In genomic region chr16:85231330-85231729, GRCm38 (mm10) we compare ENCODE assay signal across 25 mouse cellular contexts.
"Had no signal": no experiment of that assay in that cellular context is flagged by ENCODE, and none has a peak within 500 bp of the region (broad histone marks: within the 10 kb centered on the region; RNA-seq: fewer than 3 reads in every experiment).

No protein-coding gene starts in this region.

- H3K4me3 ChIP-seq: gastrocnemius, adult 2 months; heart, embryonic 10.5 days; heart, embryonic 12.5 days; hindbrain, embryonic 10.5 days; hindbrain, embryonic 12.5 days; intestine, embryonic 15.5 days; layer of hippocampus, adult 2 months; left cerebral cortex, adult 2 months; limb, embryonic 13.5 days; limb, embryonic 15.5 days; liver, embryonic 12.5 days had no signal

- ATAC-seq: hindbrain, embryonic 16.5 days; inflammation-experienced regulatory T-cells, adult 6 months; intestine, embryonic 15.5 days; intestine, postnatal 0 days; liver, embryonic 12.5 days had no signal

- DNase-seq: gastrocnemius, adult 2 months; gastrocnemius, postnatal 10 days; gastrocnemius, postnatal 25 days; heart, adult 18-20 months; heart, postnatal 10 days; heart, postnatal 4 days; kidney, adult 18-20 months; kidney, adult 8-10 months; kidney, postnatal 10 days; kidney, postnatal 25 days; kidney, postnatal 4 days had no signal

- H3K36me3 ChIP-seq: heart, embryonic 10.5 days; heart, embryonic 12.5 days; hindbrain, embryonic 10.5 days; hindbrain, embryonic 12.5 days; intestine, embryonic 15.5 days; limb, embryonic 13.5 days; limb, embryonic 15.5 days; liver, embryonic 12.5 days had no signal

- H3K4me1 ChIP-seq: heart, embryonic 10.5 days; heart, embryonic 12.5 days; hindbrain, embryonic 10.5 days; hindbrain, embryonic 12.5 days; intestine, embryonic 15.5 days; limb, embryonic 15.5 days; liver, embryonic 12.5 days had no signal

- H3K9ac ChIP-seq: heart, embryonic 12.5 days; hindbrain, embryonic 12.5 days; hindbrain, embryonic 14.5 days; intestine, embryonic 15.5 days; limb, embryonic 13.5 days; limb, embryonic 15.5 days; liver, embryonic 12.5 days had no signal

- H3K9me3 ChIP-seq: heart, embryonic 10.5 days; heart, embryonic 12.5 days; hindbrain, embryonic 10.5 days; hindbrain, embryonic 12.5 days; intestine, embryonic 15.5 days; limb, embryonic 13.5 days; limb, embryonic 15.5 days; liver, embryonic 12.5 days had no signal

- H3K27me3 ChIP-seq: heart, embryonic 12.5 days; hindbrain, embryonic 12.5 days; intestine, embryonic 15.5 days; limb, embryonic 13.5 days; limb, embryonic 15.5 days; liver, embryonic 12.5 days had no signal

- H3K4me2 ChIP-seq: heart, embryonic 12.5 days; hindbrain, embryonic 12.5 days; hindbrain, embryonic 14.5 days; intestine, embryonic 15.5 days; limb, embryonic 13.5 days; limb, embryonic 15.5 days; liver, embryonic 12.5 days had no signal

- H3K27ac ChIP-seq: gastrocnemius, adult 2 months; heart, embryonic 10.5 days; hindbrain, embryonic 10.5 days; hindbrain, embryonic 12.5 days; hindbrain, embryonic 14.5 days; intestine, embryonic 15.5 days; layer of hippocampus, adult 2 months; left cerebral cortex, adult 2 months; limb, embryonic 13.5 days; limb, embryonic 15.5 days; liver, embryonic 12.5 days had no signal
